Mouse (Mus musculus): ENCODE data around the gene Rnf31.

- TF ChIP-seq CTCF (IDR thresholded peaks at IDR 0.05; ENCODE audit: low read depth) (no peak), EP300 (IDR thresholded peaks at IDR 0.05; ENCODE audit: low read depth) (no peak)
These were observed 12.7 kb upstream of the Rnf31 start for GRCm38 (mm10) chr14:55578668-55579269.

Measured in heart, postnatal 0 days (tissue).